Mouse (Mus musculus): ENCODE measurements around the gene Fgfr2. TPM values are rescaled to one million over a fixed set of nuclear protein-coding genes. Genes with fewer than 3 reads are reported as not detected.

Gene Fgfr2
- polyA plus RNA-seq, 1 experiment from 2014 or later, result 110 TPM

GRCm38 (mm10) chr7:130854684-130855292 is 2268.4 kb downstream of the Fgfr2 start:
- Histone ChIP-seq H3K4me1 (ENCODE audit: insufficient read depth, low read depth, low read length) (no peaks in the 10 kb centered on the region), H3K9ac (replicated peaks; ENCODE audit: low read depth) (no peak overlapping the region), H3K27me3 (replicated peaks; ENCODE audit: insufficient read depth, low read length) (no peaks in the 10 kb centered on the region), H3K36me3 (ENCODE audit: insufficient read depth, low read length) (no peaks in the 10 kb centered on the region), H3K9me3 (ENCODE audit: low read length) (no peaks in the 10 kb centered on the region), H3K27ac (ENCODE audit: low read length) (0 out of 2 replicates have a peak overlapping the region, but pooled peaks have one; percentile 4), H3K4me2 (replicated peaks; ENCODE audit: low read depth, low read length) (no peak overlapping the region), H3K4me3 (ENCODE audit: low read depth, low read length) (no peak overlapping the region)
- TF ChIP-seq CTCF (IDR thresholded peaks at IDR 0.05) (no peak), EP300 (IDR thresholded peaks at IDR 0.05) (peak; percentile 90)
- ATAC-seq, result peak; percentile 89
- 49% methylated on average over 4 of the region's 4 CpGs for WGBS
- peak; percentile 81 for DNase-seq (ENCODE audit: low spot score)

DNA sequence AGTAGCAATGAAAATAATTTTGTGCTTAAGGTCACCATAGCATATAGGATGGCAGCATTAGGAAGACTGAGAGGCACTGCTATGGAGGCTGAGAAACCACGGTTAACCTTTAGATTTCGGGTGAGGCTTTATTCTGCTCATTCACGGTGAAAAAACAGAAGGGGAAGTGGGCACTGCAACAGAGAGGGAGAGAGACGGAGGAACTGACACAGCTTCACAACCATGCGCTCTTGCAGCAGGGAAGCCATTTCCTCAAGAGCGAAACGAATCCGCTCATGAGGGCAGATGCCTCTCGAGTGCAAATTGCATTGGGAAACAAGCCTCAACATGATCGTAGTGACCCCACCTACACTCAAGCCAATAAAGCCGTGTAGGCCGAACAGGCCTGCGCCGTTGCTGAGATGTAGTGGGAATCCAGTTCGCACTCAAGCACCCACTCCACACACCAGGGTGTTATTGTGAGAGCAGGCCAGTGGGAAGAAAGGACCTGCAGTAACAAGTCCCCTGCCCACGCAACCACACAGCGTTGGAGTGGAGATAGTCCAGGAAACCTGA is 2275.9 kb downstream of the Fgfr2 start:
- H3K9me3 ChIP-seq (ENCODE audit: low read length), result no peaks in the 10 kb centered on the region
- H3K4me2 ChIP-seq (replicated peaks; ENCODE audit: low read depth, low read length), result 0 out of 2 replicates have a peak overlapping the region, but pooled peaks have one; percentile 5
- H3K4me3 ChIP-seq (ENCODE audit: low read depth, low read length), result no peak overlapping the region
- 48% methylated on average over 17 of the region's 17 CpGs for WGBS
- H3K36me3 ChIP-seq (ENCODE audit: insufficient read depth, low read length), result no peaks in the 10 kb centered on the region
- H3K9ac ChIP-seq (replicated peaks; ENCODE audit: low read depth), result no peak overlapping the region
- peak; percentile 83 for ATAC-seq
- H3K4me1 ChIP-seq (ENCODE audit: insufficient read depth, low read depth, low read length), result no peaks in the 10 kb centered on the region
- TF ChIP-seq EP300 (IDR thresholded peaks at IDR 0.05), result no peak
- no peak for TF ChIP-seq CTCF (IDR thresholded peaks at IDR 0.05)
- peak; percentile 39 for DNase-seq (ENCODE audit: low spot score)
- peak overlapping the region; percentile 47; the same call in 1 of the 2 replicates for H3K27ac ChIP-seq (ENCODE audit: low read length)
- no peaks in the 10 kb centered on the region for H3K27me3 ChIP-seq (replicated peaks; ENCODE audit: insufficient read depth, low read length)

- H3K27me3 ChIP-seq (replicated peaks; ENCODE audit: insufficient read depth, low read length), result no peaks in the 10 kb centered on the region
- no peak overlapping the region for H3K4me2 ChIP-seq (replicated peaks; ENCODE audit: low read depth, low read length)
- TF ChIP-seq EP300 (IDR thresholded peaks at IDR 0.05) (no peak), CTCF (IDR thresholded peaks at IDR 0.05) (no peak)
- H3K9ac ChIP-seq (replicated peaks; ENCODE audit: low read depth), result no peak overlapping the region
- no peaks in the 10 kb centered on the region for H3K4me1 ChIP-seq (ENCODE audit: insufficient read depth, low read depth, low read length)
- ATAC-seq (0 out of 2 replicates have a peak, but pooled peaks have one; percentile 30), DNase-seq (ENCODE audit: low spot score) (no peak)
- no peak overlapping the region for H3K4me3 ChIP-seq (ENCODE audit: low read depth, low read length)
- no peak overlapping the region for H3K27ac ChIP-seq (ENCODE audit: low read length)
- H3K36me3 ChIP-seq (ENCODE audit: insufficient read depth, low read length), result no peaks in the 10 kb centered on the region
- no peaks in the 10 kb centered on the region for H3K9me3 ChIP-seq (ENCODE audit: low read length)
- 81% methylated on average over 12 of the region's 12 CpGs for WGBS
These were observed 2283.6 kb downstream of the Fgfr2 start for GRCm38 (mm10) chr7:130839380-130840100.

DNA sequence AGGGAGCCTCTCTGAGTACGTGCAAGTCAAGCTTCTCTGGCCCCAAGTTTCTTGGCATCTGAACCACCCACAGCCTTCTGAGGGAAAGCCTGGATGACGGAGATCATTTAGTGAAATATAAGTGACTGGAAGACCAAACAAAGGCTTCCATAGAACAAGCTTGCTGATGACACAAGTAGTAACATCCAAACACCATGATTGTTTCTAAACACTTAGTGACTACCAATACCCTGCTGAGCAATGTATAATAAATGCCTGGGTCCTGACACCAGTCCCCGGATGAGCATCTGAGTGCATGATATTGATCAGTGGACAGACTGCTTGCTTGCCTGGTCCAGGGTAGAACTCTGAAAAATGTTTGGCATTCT is 2284.5 kb downstream of the Fgfr2 start:
- ATAC-seq (no peak), DNase-seq (ENCODE audit: low spot score) (no peak)
- H3K9me3 ChIP-seq (ENCODE audit: low read length), result no peaks in the 10 kb centered on the region
- no peak overlapping the region for H3K9ac ChIP-seq (replicated peaks; ENCODE audit: low read depth)
- no peak for TF ChIP-seq CTCF (IDR thresholded peaks at IDR 0.05)
- no peak for TF ChIP-seq EP300 (IDR thresholded peaks at IDR 0.05)
- 66% methylated on average over 3 of the region's 3 CpGs for WGBS
- no peaks in the 10 kb centered on the region for H3K27me3 ChIP-seq (replicated peaks; ENCODE audit: insufficient read depth, low read length)
- no peak overlapping the region for H3K4me2 ChIP-seq (replicated peaks; ENCODE audit: low read depth, low read length)
- no peaks in the 10 kb centered on the region for H3K4me1 ChIP-seq (ENCODE audit: insufficient read depth, low read depth, low read length)
- H3K4me3 ChIP-seq (ENCODE audit: low read depth, low read length), result no peak overlapping the region
- H3K27ac ChIP-seq (ENCODE audit: low read length), result no peak overlapping the region
- no peaks in the 10 kb centered on the region for H3K36me3 ChIP-seq (ENCODE audit: insufficient read depth, low read length)

DNA sequence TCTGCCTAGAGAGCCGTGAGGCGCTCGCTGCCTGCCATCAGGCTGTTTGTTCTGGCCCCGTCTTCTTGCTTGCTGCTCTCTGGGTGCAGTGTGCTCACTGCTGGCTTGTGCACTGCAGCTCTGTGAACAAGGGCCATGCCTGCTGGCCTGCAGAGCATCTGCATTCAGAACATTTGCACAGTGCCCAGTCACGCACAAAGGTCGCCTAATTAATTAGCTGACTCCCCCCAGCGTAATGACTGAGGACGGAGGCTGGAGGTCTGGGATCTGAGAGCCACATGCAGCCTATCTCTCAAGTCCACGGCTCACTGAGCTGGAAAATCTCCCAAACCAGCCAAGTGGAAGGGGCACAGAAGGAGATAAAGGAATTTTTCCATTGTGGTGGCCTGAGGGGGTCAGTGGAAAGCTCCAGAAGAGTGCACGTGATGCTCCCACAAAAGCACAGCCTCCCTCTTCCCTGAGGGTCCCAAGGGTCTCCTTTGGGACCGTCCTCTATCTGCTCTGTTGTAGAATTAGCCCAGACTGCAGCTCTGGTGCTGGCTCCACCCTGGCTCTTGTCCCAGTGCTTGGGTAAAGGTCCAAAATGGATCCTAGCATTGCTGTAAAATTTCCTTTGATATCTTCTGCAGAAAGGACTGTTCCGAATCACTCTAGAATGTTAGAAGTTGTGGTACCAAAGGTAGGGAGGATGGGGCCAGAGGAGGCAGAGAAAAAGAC is 2285.1 kb downstream of the Fgfr2 start:
- no peak overlapping the region for H3K27ac ChIP-seq (ENCODE audit: low read length)
- H3K9me3 ChIP-seq (ENCODE audit: low read length), result no peaks in the 10 kb centered on the region
- no peak overlapping the region for H3K4me2 ChIP-seq (replicated peaks; ENCODE audit: low read depth, low read length)
- ATAC-seq (no peak), DNase-seq (ENCODE audit: low spot score) (no peak)
- no peak for TF ChIP-seq EP300 (IDR thresholded peaks at IDR 0.05)
- no peak for TF ChIP-seq CTCF (IDR thresholded peaks at IDR 0.05)
- H3K4me3 ChIP-seq (ENCODE audit: low read depth, low read length), result no peak overlapping the region
- no peaks in the 10 kb centered on the region for H3K4me1 ChIP-seq (ENCODE audit: insufficient read depth, low read depth, low read length)
- H3K36me3 ChIP-seq (ENCODE audit: insufficient read depth, low read length), result no peaks in the 10 kb centered on the region
- no peak overlapping the region for H3K9ac ChIP-seq (replicated peaks; ENCODE audit: low read depth)
- H3K27me3 ChIP-seq (replicated peaks; ENCODE audit: insufficient read depth, low read length), result no peaks in the 10 kb centered on the region
- WGBS, result 51% methylated on average over 12 of the region's 12 CpGs

- WGBS, result 75% methylated on average over 9 of the region's 9 CpGs
- H3K27me3 ChIP-seq (replicated peaks; ENCODE audit: insufficient read depth, low read length), result no peaks in the 10 kb centered on the region
- ATAC-seq (no peak), DNase-seq (ENCODE audit: low spot score) (no peak)
- no peaks in the 10 kb centered on the region for H3K9me3 ChIP-seq (ENCODE audit: low read length)
- no peaks in the 10 kb centered on the region for H3K36me3 ChIP-seq (ENCODE audit: insufficient read depth, low read length)
- H3K9ac ChIP-seq (replicated peaks; ENCODE audit: low read depth), result no peak overlapping the region
- H3K4me3 ChIP-seq (ENCODE audit: low read depth, low read length), result no peak overlapping the region
- H3K4me2 ChIP-seq (replicated peaks; ENCODE audit: low read depth, low read length), result no peak overlapping the region
- no peak overlapping the region for H3K27ac ChIP-seq (ENCODE audit: low read length)
- no peak for TF ChIP-seq EP300 (IDR thresholded peaks at IDR 0.05)
- no peak for TF ChIP-seq CTCF (IDR thresholded peaks at IDR 0.05)
- H3K4me1 ChIP-seq (ENCODE audit: insufficient read depth, low read depth, low read length), result no peaks in the 10 kb centered on the region
These were observed 2287.1 kb downstream of the Fgfr2 start for GRCm38 (mm10) chr7:130836066-130836465.
